Mouse (Mus musculus) C2C12 (cell line): ENCODE results near the gene Polr2l. TPM values are rescaled to one million over a fixed set of nuclear protein-coding genes. Genes with fewer than 3 reads are reported as not detected.

Experiments used
- H3K27me3 ChIP-seq: one replicate; pipeline ENCODE4 v1.6.1; 2011; ENCODE audit not compliant: control insufficient read depth, insufficient read depth, insufficient read length
- H3K36me3 ChIP-seq: one replicate; pipeline ENCODE4 v1.6.1; 2011; ENCODE audit not compliant: control insufficient read depth, insufficient read depth
- H3K4me3 ChIP-seq: one replicate; pipeline ENCODE4 v1.5.1; 2011; ENCODE audit warnings: mild to moderate bottlenecking, control low read depth; ENCODE audit not compliant: poor library complexity, insufficient read depth, severe bottlenecking
- H3K79me2 ChIP-seq: one replicate; pipeline ENCODE4 v1.6.1; 2011; ENCODE audit not compliant: control insufficient read depth, insufficient read depth
- H3K79me3 ChIP-seq: one replicate; pipeline ENCODE4 v1.6.1; 2011; ENCODE audit warnings: low read depth, control low read depth
- H3ac ChIP-seq: one replicate; pipeline ENCODE3; 2011; ENCODE audit warnings: low read depth; ENCODE audit not compliant: control insufficient read depth, insufficient read length
- CEBPB ChIP-seq: IDR thresholded peaks from one replicate; pipeline ENCODE4 v1.6.1; 2011; ENCODE audit warnings: low read depth, mild to moderate bottlenecking, control low read depth, moderate library complexity
- CTCF ChIP-seq: IDR thresholded peaks from one replicate; pipeline ENCODE4 v1.5.1; 2011; ENCODE audit not compliant: control insufficient read depth, insufficient read depth, insufficient read length
- FOSL1 ChIP-seq: IDR thresholded peaks from one replicate; pipeline ENCODE4 v1.8.0; 2011; ENCODE audit warnings: mild to moderate bottlenecking, low read length; ENCODE audit not compliant: poor library complexity, insufficient read depth, severe bottlenecking
- MAX ChIP-seq: IDR thresholded peaks from one replicate; pipeline ENCODE4 v1.6.1; 2011; ENCODE audit warnings: mild to moderate bottlenecking, control low read depth
- MYOD1 ChIP-seq: IDR thresholded peaks from one replicate; pipeline ENCODE4 v1.6.1; 2011; ENCODE audit warnings: low read depth; ENCODE audit not compliant: control insufficient read depth, insufficient read length
- MYOG ChIP-seq: IDR thresholded peaks from one replicate; pipeline ENCODE4 v1.6.1; 2011; ENCODE audit not compliant: control insufficient read depth, insufficient read length; ENCODE audit errors: extremely low read depth
- USF1 ChIP-seq: IDR thresholded peaks from one replicate; pipeline ENCODE4 v1.6.1; 2011; ENCODE audit warnings: low read depth, mild to moderate bottlenecking, control low read depth, moderate library complexity
- polyA plus RNA-seq: library from polyadenylated mRNA; unstranded; fragments of >200 nt; fragmentation: generic; extraction: Trizol; gene quantifications from one replicate; pipeline ENCODE4 v1.2.1, GENCODE M21; 2012; ENCODE audit warnings: missing spikeins

Gene Polr2l
- polyA plus RNA-seq, 1 experiment = 124 TPM

DNA sequence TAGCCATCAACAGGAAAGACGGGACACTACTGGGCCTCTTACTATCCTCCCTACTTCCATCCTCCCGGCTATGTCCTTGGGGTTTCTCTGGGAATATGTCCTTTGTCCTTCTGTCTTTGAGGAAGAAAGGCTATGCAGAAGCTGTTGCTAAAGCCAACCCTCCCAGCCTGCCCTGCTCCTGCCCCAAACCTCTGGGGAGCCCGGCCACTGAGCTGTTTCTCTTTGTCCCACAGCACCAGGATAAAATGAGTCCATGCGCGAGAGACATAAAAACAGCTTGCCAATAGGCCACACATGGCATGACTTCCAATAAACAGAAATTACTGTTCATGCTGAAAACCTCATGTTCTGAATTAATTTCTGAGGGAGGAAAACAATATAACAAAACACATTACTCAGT lies 43.4 kb upstream of the Polr2l start:
- H3K4me3 ChIP-seq = no peak overlapping the region
- TF ChIP-seq MAX = no peak
- no peak for TF ChIP-seq MYOD1
- no peaks in the 10 kb centered on the region for H3K27me3 ChIP-seq
- H3K79me2 ChIP-seq = no peaks in the 10 kb centered on the region
- H3ac ChIP-seq = no peak overlapping the region
- no peaks in the 10 kb centered on the region for H3K79me3 ChIP-seq
- no peaks in the 10 kb centered on the region for H3K36me3 ChIP-seq

- Histone ChIP-seq H3K27me3 (no peaks in the 10 kb centered on the region), H3K79me3 (no peaks in the 10 kb centered on the region), H3ac (no peak overlapping the region), H3K79me2 (no peaks in the 10 kb centered on the region), H3K36me3 (no peaks in the 10 kb centered on the region), H3K4me3 (no peak overlapping the region)
- TF ChIP-seq FOSL1 (no peak), MYOG (no peak), USF1 (no peak), CTCF (no peak), MYOD1 (no peak), MAX (no peak), CEBPB (no peak)
Measured at GRCm38 (mm10) chr7:141517638-141518037, 42.7 kb upstream of the Polr2l start.

DNA sequence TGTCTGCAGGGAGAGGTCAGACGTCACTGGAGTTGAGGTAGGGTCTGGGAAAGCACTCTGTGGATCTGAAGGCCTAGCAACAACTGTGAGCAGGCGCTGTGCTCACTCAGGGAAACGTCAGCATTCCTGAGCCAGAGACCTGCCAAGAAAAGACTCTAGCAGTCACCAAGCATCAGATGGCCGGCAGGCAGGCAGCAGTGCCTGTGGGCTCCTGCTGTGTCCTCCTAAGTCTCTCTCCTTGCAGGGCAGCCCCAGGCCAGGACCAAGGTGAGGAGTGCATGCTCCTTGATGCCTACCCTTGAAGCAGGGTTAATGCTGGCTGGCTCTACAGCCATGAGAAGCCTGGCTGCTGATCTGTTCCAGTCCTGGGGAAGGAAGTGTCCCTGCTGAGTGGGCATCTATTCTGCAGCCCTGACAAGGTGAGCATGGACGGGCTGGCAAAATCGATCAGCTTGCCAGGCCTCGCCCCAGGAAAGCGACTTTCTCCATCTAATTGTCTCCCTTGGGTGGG lies 35.8 kb upstream of the Polr2l start:
- H3ac ChIP-seq = no peak overlapping the region
- no peaks in the 10 kb centered on the region for H3K36me3 ChIP-seq
- no peaks in the 10 kb centered on the region for H3K79me3 ChIP-seq
- no peak for TF ChIP-seq MYOG
- TF ChIP-seq FOSL1 = no peak
- TF ChIP-seq CTCF = no peak
- no peak for TF ChIP-seq USF1
- no peak for TF ChIP-seq MAX
- TF ChIP-seq CEBPB = no peak
- no peak for TF ChIP-seq MYOD1
- no peaks in the 10 kb centered on the region for H3K79me2 ChIP-seq
- no peaks in the 10 kb centered on the region for H3K27me3 ChIP-seq
- H3K4me3 ChIP-seq = no peak overlapping the region

GRCm38 (mm10) chr7:141510196-141510595 lies 35.3 kb upstream of the Polr2l start:
- no peaks in the 10 kb centered on the region for H3K79me3 ChIP-seq
- H3ac ChIP-seq = no peak overlapping the region
- H3K4me3 ChIP-seq = no peak overlapping the region
- H3K79me2 ChIP-seq = no peaks in the 10 kb centered on the region
- H3K27me3 ChIP-seq = no peaks in the 10 kb centered on the region
- no peaks in the 10 kb centered on the region for H3K36me3 ChIP-seq
- TF ChIP-seq CEBPB (no peak), MYOD1 (no peak), CTCF (no peak), USF1 (no peak), MYOG (no peak), MAX (no peak), FOSL1 (no peak)

- Histone ChIP-seq H3ac (no peak overlapping the region), H3K79me3 (no peaks in the 10 kb centered on the region), H3K36me3 (no peaks in the 10 kb centered on the region), H3K4me3 (no peak overlapping the region), H3K27me3 (no peaks in the 10 kb centered on the region), H3K79me2 (no peaks in the 10 kb centered on the region)
- TF ChIP-seq MYOD1 (no peak), CTCF (no peak), CEBPB (no peak), FOSL1 (no peak), MYOG (no peak), USF1 (no peak)
Measured at GRCm38 (mm10) chr7:141508160-141508559, 33.2 kb upstream of the Polr2l start.

DNA sequence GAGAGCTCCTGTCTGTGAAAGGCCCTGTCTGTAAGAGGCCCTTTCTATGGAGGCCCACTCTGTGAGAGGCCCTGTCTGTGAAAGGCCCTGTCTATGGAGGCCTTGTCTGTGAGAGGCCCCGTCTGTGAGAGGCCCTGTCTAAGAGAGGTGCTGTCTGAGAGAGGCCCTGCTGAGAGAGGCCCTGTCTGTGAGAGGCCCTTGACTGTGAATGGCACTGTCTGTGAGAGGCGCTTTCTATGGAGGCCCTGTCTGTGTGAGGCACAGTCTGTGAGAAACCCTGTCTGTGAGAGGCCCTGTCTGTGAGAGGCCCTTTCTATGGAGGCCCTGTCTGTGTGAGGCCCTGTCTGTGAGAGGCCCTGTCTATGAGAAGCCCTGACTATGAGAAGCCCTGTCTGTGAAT lies 31.3 kb upstream of the Polr2l start:
- H3K4me3 ChIP-seq = no peak overlapping the region
- H3K36me3 ChIP-seq = no peaks in the 10 kb centered on the region
- no peaks in the 10 kb centered on the region for H3K27me3 ChIP-seq
- no peaks in the 10 kb centered on the region for H3K79me2 ChIP-seq
- TF ChIP-seq USF1 (no peak), MYOG (no peak), MAX (no peak), CEBPB (no peak), CTCF (no peak), FOSL1 (no peak), MYOD1 (no peak)
- H3ac ChIP-seq = no peak overlapping the region
- no peaks in the 10 kb centered on the region for H3K79me3 ChIP-seq

DNA sequence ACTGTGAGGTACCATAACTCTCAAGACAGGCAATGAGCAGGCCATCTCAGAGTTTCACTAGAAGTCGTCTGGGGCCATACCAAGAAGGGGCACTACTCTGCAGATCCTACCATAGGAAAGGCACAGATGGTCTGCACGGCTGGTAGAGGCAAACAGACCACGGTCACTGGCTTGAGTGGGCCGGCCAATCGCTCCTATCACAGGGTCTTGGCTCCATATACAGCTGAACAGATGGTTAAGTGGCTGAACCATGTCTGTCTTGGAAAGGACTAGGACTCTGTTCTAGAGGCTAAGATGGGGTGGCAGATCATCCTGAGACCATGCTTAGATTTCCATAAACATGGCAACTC lies 27.6 kb upstream of the Polr2l start:
- H3K79me3 ChIP-seq = no peaks in the 10 kb centered on the region
- no peaks in the 10 kb centered on the region for H3K79me2 ChIP-seq
- H3K36me3 ChIP-seq = no peaks in the 10 kb centered on the region
- H3ac ChIP-seq = no peak overlapping the region
- TF ChIP-seq MYOG = no peak
- TF ChIP-seq MYOD1 = no peak
- TF ChIP-seq USF1 = no peak
- TF ChIP-seq CTCF = no peak
- TF ChIP-seq CEBPB = no peak
- no peak for TF ChIP-seq MAX
- no peak for TF ChIP-seq FOSL1
- H3K4me3 ChIP-seq = no peak overlapping the region
- no peaks in the 10 kb centered on the region for H3K27me3 ChIP-seq
